Mouse (Mus musculus): ENCODE measurements around the gene Gm3336.

The Gm3336 gene

GRCm38 (mm10) chr8:70716521-70717400, 1.6 kb upstream of the Gm3336 start:
- DNase-seq (ENCODE audit: low read depth, low spot score): no peak

GRCm38 (mm10) chr8:70719796-70720270, 1.5 kb downstream of the Gm3336 start:
- no peak for DNase-seq (ENCODE audit: low read depth, low spot score)

- peak; percentile 77 for DNase-seq (ENCODE audit: low read depth, low spot score)
Observed at GRCm38 (mm10) chr8:70720739-70721138, 2.4 kb downstream of the Gm3336 start.

- DNase-seq (ENCODE audit: low read depth, low spot score): no peak
Observed at GRCm38 (mm10) chr8:70721601-70722000, 3.3 kb downstream of the Gm3336 start.

GRCm38 (mm10) chr8:70723486-70724210, 5.3 kb downstream of the Gm3336 start, which contains the start of gene Pde4c:
Gene Pde4c (plus strand): TSS chr8:70723720.
- DNase-seq (ENCODE audit: low read depth, low spot score): no peak

GRCm38 (mm10) chr8:70724216-70724615, 5.9 kb downstream of the Gm3336 start:
- DNase-seq (ENCODE audit: low read depth, low spot score): no peak

- DNase-seq (ENCODE audit: low read depth, low spot score): no peak
Observed at GRCm38 (mm10) chr8:70725792-70726447, 7.6 kb downstream of the Gm3336 start.

- no peak for DNase-seq (ENCODE audit: low read depth, low spot score)
Observed at GRCm38 (mm10) chr8:70726721-70727120, 8.4 kb downstream of the Gm3336 start.

GRCm38 (mm10) chr8:70729808-70730475, 11.6 kb downstream of the Gm3336 start:
- DNase-seq (ENCODE audit: low read depth, low spot score): peak; percentile 55

- DNase-seq (ENCODE audit: low read depth, low spot score): no peak
Observed at GRCm38 (mm10) chr8:70730956-70731355, 12.6 kb downstream of the Gm3336 start.

- DNase-seq (ENCODE audit: low read depth, low spot score): no peak
Observed at GRCm38 (mm10) chr8:70737705-70738104, 19.4 kb downstream of the Gm3336 start.

GRCm38 (mm10) chr8:70738211-70738610, 19.9 kb downstream of the Gm3336 start:
- DNase-seq (ENCODE audit: low read depth, low spot score): no peak

GRCm38 (mm10) chr8:70741661-70742060, 23.3 kb downstream of the Gm3336 start:
- DNase-seq (ENCODE audit: low read depth, low spot score): no peak

- DNase-seq (ENCODE audit: low read depth, low spot score): no peak
Observed at GRCm38 (mm10) chr8:70742176-70742575, 23.8 kb downstream of the Gm3336 start.

- no peak for DNase-seq (ENCODE audit: low read depth, low spot score)
Observed at GRCm38 (mm10) chr8:70742981-70743655, 24.8 kb downstream of the Gm3336 start.

GRCm38 (mm10) chr8:70743656-70744590, 25.6 kb downstream of the Gm3336 start:
- peak; percentile 57 for DNase-seq (ENCODE audit: low read depth, low spot score)

- peak; percentile 71 for DNase-seq (ENCODE audit: low read depth, low spot score)
Observed at GRCm38 (mm10) chr8:70744806-70745205, 26.5 kb downstream of the Gm3336 start.

GRCm38 (mm10) chr8:70745691-70746220, 27.4 kb downstream of the Gm3336 start:
- DNase-seq (ENCODE audit: low read depth, low spot score): no peak

GRCm38 (mm10) chr8:70746676-70747075, 28.3 kb downstream of the Gm3336 start:
- no peak for DNase-seq (ENCODE audit: low read depth, low spot score)
